Mouse (Mus musculus) layer of hippocampus, postnatal 25 days (tissue): ENCODE results near the gene Camk2n2. TPM values are rescaled to one million over a fixed set of nuclear protein-coding genes. Genes with fewer than 3 reads are reported as not detected.

Experiments
- DNase-seq, 2 experiments: peaks; one replicate each; pipeline ENCODE4 v3.0.0; 2022; ENCODE audit warnings: mixed read lengths in 2 of 2, low spot score in 1 of 2; ENCODE audit errors: extremely low spot score in 1 of 2
- microRNA-seq, 2 experiments: library from miRNA; unstranded; fragments of <30 nt; microRNA quantifications; one replicate each; pipeline ENCODE4 v1.2.0; 2021
- total RNA-seq, 2 experiments: library from RNA; stranded (reverse); gene quantifications; 2 replicates each; pipeline ENCODE4 v1.2.3; 2021

The Camk2n2 gene
- total RNA-seq, 2 experiments from 2014 or later, result 85.0 to 97.0 TPM

DNA sequence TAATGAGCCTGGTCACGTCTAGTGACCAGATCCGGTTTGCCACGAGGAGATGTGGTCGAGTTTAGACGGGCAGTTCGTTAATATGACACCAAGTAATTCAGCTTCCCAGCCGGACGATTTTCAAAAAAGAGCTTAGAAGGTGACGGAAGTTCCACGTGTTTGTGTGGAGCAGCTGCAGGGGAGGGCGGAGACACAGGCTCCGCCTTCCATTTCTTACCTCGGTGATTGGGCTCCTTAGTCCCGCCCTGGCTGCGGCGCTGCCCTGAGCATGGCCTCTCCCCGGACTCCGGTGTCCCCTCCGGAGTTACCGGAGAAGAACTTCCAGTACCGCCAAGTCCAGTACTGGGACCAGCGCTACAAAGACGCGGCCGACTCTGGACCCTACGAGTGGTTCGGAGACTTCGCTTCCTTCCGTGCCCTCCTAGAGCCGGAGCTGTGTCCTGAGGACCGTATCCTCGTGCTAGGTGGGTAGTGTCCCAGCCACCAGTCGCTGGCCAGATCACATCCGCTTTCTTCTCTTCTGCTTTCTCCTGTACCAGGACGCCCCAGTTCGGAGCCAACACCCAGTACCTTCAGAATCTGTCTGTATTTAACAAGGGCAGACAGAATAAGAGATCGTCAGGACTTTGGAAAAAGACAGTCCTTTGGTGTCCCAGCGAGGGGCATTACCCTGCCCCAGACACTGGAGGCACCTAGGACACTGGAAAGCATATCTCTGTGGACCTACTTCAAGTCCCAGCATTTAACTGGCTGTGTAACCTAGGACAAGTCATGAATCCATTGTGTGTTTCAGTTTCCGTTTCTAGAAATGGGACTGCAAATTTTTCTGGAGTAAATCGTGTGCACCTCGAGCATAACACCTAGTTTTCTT is 9.5 kb downstream of the Camk2n2 start, which contains the start of the genes Eef1akmt4, Gm49333 and Alg3:
Eef1akmt4 (plus strand) TSS at position 237 of the 871 bp plus-strand sequence.
Gm49333 (plus strand) TSS at position 254 of the 871 bp plus-strand sequence.
Alg3 (minus strand) TSS at position 379 of the 871 bp plus-strand sequence.
- peak; percentile 49 to 52 for DNase-seq

DNA sequence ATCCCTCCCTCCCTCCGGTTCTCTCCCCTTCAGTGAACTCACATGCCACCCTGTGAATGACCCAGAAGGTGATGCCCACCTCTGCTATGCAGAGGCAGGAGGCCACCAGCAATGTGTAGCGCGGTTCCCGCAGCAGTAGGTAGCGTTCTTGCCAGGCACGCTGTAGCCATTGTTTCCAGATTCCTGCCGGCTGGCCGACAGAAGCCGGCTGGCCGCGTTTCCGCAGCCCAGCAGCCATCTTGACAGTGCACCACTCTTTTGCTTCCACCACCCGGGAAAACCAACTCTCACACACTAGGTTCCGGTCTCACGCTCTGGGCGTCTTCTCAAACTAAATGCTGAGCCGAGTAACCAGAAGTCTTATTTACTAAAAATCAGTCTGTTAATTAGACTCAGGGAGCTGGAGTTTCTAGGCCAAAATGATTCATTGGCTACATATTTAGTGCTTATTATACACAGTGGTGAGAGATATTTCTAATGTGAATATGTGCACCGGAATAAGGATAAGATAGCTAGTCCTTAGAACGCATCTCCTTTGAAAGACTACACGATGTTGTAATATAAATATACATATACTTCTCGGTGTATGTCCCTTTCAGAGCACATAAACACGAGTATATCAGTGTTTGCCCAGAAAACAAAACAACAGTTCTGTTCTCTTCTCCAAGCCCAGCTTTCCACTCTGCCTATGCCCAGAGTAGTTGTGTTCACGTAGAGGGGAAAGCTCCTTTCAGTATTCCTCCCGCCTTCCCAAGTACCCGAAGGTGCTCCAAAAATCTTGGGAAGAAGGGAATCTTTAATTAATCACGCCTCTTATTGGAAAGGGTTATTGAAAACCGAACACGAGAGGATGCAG is 10.4 kb downstream of the Camk2n2 start:
- DNase-seq, result peak; percentile 68 to 72

DNA sequence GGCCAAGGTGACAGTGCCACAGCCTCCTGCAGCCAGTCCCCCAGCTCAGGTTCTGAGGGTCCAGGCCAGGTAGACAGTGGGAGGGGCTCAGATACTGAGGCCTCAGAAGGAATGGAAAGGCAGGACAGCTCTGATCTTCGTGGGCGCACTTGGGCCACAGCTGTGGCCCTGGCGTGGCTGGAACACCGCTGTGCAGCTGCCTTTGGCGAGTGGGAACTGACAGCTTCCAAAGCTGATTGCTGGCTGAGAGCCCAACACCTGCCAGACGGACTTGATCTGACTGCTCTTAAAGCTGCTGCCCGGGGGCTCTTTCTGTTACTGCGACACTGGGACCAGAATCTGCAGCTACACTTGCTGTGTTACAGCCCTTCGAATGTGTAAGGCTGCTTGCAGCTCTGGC is 16.4 kb downstream of the Camk2n2 start:
- no peak for DNase-seq

DNA sequence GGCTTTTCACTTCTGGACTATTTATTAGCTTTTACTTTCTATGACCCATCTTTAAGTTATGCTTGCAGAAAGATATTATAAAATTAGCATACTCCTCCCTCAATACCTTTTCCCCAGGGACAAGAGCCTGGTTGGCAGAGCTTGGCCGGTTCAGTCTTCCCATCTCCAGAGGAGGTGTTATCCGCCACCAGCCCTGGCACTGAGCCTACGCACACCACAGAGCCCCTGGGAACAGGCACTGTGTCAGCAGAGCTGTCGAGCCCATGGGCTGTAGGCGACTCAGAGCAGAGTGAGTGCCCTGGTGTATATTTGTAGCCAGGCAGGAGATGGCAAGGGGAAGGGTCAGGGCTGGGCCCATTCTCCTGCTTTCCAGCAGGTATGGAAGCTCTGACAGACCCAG is 20.6 kb downstream of the Camk2n2 start:
- DNase-seq, result no peak

DNA sequence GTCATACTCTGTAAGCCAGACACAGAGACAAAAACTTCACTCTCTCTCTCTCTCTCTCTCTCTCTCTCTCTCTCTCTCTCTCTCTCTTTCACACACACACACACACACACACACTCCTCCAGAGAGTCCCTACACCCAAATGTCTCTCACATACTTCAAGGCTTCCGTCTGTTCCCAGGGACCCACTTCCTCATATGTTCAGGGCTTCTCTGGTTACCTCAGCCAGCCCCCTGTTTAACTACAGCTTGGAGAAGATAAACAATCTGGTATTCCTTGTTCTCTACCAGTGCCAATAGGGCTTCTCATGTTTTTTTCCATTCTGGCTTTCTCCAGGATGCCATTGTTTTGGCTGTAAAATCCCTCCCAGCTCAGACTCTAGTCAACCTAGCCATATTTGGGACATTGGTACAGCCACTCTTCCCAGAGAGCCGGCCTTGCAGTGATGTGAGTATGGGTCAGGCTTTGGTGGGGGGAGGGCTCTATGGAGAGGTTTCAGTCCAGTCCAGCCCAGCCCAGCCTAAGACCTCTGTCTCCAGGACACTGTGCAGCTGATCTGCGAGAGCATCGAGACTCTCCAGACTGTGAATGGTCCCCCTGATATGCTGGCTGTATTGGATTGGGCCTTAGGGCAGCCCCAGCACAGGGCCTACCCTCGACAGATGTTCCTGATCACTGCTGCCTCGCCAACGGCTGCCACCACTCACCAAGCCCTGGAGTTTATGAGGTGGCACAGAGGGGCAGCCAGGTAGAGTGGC is 24.2 kb downstream of the Camk2n2 start:
- DNase-seq, result no peak

DNA sequence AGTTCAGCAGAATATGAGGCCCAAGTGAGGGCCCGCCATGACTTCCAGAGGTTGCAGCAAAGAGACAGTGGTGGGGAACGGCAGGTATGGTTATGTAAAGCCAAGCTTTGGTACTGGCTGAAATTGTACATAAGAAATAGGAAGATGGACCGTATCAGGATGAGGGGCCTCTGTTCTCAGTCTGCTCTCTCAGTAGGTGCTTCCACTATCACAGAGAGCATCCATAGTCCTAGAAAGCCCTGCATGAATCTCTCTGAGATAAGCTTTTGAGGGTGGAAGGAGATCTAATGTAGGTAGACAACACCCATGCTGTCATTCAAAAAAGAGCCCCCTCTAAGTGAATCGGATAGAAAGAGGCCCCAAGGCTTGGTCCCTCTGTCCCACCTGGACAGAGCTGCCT is 25.4 kb downstream of the Camk2n2 start:
- no peak for DNase-seq

DNA sequence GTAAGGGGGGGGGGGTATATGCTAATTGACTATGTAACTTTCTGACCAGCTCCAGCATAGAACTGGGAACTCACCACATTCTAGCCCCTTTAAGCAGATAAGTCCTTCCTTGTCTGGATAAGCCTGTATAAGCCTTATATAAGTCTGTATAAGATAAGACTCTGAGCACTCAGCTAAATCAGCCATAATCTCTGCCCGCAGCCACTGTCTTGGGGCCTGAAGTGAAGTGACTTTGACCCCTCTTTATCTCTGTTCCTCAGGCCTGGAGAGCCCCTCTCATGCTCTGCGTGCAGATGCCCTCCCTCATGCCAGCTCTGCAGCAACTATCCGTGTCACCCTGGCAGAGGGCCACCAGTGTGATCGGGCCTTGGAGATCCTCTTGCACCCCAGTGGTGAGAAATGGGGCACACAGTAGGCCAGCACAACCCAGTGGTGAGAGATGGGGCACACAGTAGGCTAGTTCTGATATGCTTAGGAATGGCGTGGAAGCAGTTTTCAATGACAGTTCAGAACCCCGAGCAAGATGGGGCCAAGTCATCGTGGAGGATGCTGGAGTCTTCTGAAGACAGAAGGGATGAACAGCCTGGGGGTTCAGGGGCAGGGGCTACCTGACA is 25.9 kb downstream of the Camk2n2 start:
- DNase-seq, result no peak

DNA sequence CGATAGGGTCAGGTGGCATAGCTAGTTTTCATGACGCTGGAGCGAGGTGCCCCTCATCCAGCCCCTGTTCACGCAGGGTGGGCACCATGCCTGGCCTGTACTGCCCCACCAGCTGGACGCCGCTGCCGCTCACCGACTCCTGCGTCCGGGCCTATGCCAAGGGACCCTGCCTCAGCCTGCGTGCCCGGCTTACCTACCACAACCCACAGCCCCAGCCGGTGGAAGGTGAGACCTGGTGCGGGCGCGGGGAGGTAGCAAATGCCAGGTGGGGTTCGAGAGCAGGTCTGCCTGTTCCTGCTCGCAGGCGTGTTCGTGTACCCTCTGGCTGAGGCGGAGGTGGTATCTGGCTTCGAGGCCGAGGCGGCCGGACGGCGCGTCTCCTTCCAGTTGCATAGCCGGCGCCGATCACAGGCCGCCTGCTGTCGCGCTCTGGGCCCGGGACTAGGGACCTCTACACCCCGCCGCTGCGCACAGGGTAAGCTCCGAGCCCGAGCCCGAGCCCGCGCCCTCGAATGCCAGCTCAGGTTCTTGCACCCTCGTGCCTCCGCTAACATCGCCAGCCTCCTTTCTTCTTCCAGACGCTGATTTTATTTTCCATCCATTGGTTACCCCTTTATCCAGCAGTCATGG is 29.9 kb downstream of the Camk2n2 start:
- DNase-seq, result no peak

DNA sequence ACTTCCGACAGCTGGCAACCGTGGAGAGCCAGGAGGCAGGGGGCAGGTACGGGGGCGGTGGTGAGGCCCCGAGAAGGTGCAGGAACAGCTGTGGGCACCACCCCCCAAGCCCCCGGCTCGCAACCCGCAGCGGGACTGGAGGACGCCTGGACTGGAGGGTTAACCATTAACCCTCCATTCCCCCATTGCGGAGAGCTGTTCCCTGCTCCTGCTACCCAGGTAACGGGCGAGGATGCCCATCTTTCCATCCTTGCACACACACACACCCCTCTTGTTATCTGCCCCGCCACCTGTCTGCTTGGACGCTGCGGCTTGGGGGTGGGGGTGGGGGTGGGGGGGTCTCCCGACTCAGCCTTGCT is 30.4 kb downstream of the Camk2n2 start:
- no peak for DNase-seq

DNA sequence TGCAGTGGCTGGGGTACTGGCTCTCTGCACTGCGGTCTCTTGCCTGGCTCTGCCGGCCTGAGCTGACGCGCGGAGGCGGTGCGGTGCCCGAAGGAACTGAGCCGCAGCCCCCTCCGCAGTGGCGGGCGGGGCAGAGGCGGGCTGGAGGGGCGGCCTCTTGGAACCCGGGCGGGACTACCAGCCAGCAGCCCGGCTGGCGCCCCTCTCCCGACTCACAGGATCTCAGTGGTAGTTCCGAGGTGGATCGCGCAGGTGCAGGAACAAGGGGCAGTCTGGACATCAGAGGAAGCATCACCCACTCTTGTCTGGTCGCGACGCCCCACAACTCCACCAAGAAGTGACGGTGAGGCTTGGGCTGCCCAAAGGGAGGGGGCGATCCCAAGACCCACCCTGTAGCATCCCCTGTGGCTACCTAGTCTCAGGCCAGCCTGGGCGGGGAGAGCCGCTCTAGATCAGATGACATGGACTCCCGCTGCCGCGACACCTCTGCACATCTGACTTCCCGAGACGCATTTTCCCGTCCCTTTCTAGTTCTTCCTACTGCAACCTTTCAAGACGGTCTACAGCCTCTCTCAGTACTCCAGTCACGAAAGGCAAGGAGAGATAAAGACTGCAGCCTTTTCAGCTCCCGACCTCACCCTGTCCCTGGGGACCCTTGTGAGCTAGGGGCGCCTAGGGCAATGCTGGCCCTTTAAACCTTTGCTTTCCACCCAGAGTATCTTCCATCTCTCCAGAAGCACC is 31.0 kb downstream of the Camk2n2 start:
- DNase-seq, result peak; percentile 42 to 43

DNA sequence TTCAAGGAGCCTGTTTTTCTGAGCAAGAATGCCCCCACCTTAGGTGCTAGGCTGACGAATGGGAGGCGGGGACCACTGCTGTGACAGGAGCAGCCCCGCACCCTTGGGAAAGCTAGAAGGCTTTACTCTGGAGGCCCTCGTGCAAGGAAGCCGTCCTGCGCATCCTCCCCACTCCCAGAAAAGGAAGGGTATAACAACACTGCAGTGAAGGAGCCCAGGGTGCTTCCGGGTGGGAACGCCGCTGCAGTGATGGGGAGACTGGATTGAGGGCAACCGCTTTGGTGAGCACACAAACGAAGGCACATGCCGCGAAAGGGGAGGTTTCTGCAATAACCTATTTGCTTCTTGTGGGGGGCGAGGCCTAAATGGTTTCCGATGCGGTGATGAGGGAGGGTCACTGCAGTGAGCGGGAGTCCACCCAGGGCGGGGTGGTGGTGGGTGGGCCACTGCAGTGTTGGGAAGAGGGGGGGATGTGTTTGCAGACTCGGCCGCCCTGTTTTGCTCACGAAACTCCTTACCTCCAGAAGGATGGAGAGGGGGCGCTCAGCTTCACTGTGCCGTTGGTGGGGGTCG is 31.6 kb downstream of the Camk2n2 start, which contains the start of gene Vwa5b2:
Vwa5b2 (plus strand) TSS at position 106 of the 573 bp plus-strand sequence.
- DNase-seq, result peak in 1 of 2 experiments; percentile 19

Small RNA genes lying within 50 kb of the gene (microRNA-seq; reads per million reads assigned to microRNA genes)
- gene Mir1224, result 201 to 261 reads per million in 2 experiments

Other genes with a start within 250 kb of the Camk2n2 start
- 100 to 1,000 TPM; 168 to 224 TPM for gene Abcc5, start 194.9 kb downstream of the Camk2n2 start, total RNA-seq
- 10 to 100 TPM; 46.0 to 53.3 TPM for gene Eif2b5, start 122.5 kb downstream of the Camk2n2 start, total RNA-seq
- 10 to 100 TPM; 57.2 to 68.3 TPM for gene Dvl3, start 104.3 kb downstream of the Camk2n2 start, total RNA-seq
- 100 to 1,000 TPM; 753 to 800 TPM for gene Ap2m1, start 85.8 kb downstream of the Camk2n2 start, total RNA-seq
- gene Abcf3, start 72.7 kb downstream of the Camk2n2 start, total RNA-seq, result 10 to 100 TPM; 79.4 to 89.4 TPM
- gene Vwa5b2, start 31.8 kb downstream of the Camk2n2 start, total RNA-seq, result 10 to 100 TPM; 22.8 to 24.2 TPM
- gene Eef1akmt4, start 9.7 kb downstream of the Camk2n2 start, total RNA-seq, result 1 to 10 TPM; 2.7 to 3.1 TPM
- gene Gm49333, start 9.7 kb downstream of the Camk2n2 start, total RNA-seq, result not detected
- gene Alg3, start 9.6 kb downstream of the Camk2n2 start, total RNA-seq, result 10 to 100 TPM; 14.2 to 15.7 TPM
- 10 to 100 TPM; 24.8 to 30.6 TPM for gene Ece2, start 8.5 kb upstream of the Camk2n2 start, total RNA-seq
- gene Psmd2, start 30.4 kb upstream of the Camk2n2 start, total RNA-seq, result 100 to 1,000 TPM; 220 to 240 TPM
- gene Eif4g1, start 47.0 kb upstream of the Camk2n2 start, total RNA-seq, result 100 to 1,000 TPM; 289 to 306 TPM
- 100 to 1,000 TPM; 489 to 490 TPM for gene Fam131a, start 72.0 kb upstream of the Camk2n2 start, total RNA-seq
- 10 to 100 TPM; 24.8 to 26.2 TPM for gene Polr2h, start 96.4 kb upstream of the Camk2n2 start, total RNA-seq
- gene Clcn2, start 96.5 kb upstream of the Camk2n2 start, total RNA-seq, result 10 to 100 TPM; 63.8 to 76.4 TPM
- 10 to 100 TPM; 62.2 to 79.5 TPM for gene Chrd, start 111.8 kb upstream of the Camk2n2 start, total RNA-seq
- gene Thpo, start 113.2 kb upstream of the Camk2n2 start, total RNA-seq, result 10 to 100 TPM in 1 of 2 experiments, 1 to 10 TPM in 1; 9.0 to 14.2 TPM